Mouse (Mus musculus): Measurements from ENCODE around the gene Plekhm1. TPM values are rescaled to one million over a fixed set of nuclear protein-coding genes. Genes with fewer than 3 reads are reported as not detected.

The Plekhm1 gene
- total RNA-seq, 2 experiments from 2014 or later: 18.0 TPM

DNA sequence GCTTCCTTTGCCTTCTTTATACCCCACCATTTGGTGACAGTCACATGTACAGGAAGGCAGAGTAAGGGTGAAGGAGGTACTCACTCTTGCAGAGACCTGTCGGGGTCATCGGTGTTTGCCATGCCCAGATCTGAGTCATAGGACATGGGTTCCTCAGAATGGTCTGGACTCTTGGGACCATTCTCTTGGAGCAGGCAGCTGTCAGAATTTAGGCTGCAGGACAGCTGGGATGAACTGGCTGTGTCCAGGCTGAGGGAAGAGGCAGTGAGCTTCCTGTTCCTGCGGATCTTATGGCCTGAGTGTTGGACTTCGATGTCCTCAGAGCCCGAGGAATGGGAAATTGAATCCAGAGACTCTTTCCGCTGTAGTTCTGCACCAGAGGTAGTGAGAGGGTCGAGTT is 17.9 kb downstream of the Plekhm1 start:
- DNase-seq (ENCODE audit: low spot score in 2 of 2): no peak

DNA sequence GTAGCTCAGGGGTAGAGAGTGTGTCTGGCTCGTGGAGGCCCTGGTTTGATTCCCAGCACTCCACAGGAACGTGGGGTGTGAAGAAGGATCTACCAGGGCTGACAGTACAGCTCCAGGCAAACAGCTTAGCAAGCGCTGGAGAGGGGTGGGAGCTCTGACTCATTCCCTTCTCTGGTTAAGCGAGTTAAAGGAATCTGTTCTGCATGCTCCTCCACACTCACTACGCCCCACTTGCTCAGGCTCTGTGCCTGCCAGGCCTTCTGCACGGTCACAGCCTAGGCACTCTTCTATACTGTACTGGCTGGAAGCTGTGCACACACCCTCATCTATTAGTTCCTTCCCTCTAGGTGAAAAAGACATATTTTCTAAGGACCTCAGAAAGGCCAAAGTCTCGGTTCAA is 18.5 kb downstream of the Plekhm1 start:
- DNase-seq (ENCODE audit: low spot score in 2 of 2): no peak

DNA sequence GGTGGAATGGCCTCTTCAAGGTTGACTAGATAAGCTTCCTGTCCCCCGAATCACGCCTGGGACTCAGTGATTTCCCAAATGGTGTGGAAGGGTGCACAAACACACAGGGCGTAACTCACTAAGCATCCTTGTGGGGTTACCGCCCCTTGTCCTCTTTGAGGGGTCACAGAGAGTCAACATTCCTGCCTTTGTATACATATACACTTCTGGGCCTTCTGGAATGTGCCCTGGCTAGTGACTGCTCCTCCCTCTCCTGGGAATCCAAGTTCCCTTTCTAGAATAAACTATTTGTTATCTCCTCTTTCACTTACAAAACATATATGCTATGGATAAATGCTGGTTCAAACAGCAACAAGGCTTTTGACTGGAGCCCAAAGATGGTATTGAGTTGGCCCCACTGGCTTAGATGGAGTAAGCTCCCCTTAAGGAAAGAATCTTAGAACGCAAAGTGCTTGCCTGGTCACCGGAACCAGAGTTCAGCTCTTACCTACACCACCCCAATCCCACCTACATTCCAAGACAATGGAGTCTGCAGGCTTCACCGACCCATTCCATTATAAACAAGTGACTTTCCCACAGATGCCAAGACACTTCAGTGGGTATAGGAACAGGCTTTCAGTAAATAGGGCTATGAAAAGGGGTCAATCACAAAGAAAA is 24.5 kb downstream of the Plekhm1 start:
- DNase-seq (ENCODE audit: low spot score in 2 of 2): no peak

DNA sequence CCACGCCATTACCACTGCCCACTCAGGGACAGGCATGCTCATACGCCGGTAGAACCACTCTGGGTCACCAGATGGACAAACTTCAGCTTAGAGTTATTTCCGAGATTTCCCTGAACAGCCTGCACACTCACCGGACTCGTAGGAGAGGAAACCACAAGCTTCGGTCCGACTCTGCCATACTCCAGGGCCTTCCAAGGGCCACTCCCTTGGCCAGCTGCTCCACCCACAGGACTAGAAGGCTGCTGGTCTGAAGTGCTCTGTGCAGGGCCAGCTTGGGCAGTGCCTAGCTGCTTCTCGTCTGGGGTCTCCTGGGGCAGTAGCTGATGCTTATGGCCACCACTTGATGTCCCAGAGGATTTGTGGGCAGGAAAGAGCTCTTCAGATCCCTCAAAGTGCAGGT is 25.7 kb downstream of the Plekhm1 start:
- DNase-seq (ENCODE audit: low spot score in 2 of 2): no peak

DNA sequence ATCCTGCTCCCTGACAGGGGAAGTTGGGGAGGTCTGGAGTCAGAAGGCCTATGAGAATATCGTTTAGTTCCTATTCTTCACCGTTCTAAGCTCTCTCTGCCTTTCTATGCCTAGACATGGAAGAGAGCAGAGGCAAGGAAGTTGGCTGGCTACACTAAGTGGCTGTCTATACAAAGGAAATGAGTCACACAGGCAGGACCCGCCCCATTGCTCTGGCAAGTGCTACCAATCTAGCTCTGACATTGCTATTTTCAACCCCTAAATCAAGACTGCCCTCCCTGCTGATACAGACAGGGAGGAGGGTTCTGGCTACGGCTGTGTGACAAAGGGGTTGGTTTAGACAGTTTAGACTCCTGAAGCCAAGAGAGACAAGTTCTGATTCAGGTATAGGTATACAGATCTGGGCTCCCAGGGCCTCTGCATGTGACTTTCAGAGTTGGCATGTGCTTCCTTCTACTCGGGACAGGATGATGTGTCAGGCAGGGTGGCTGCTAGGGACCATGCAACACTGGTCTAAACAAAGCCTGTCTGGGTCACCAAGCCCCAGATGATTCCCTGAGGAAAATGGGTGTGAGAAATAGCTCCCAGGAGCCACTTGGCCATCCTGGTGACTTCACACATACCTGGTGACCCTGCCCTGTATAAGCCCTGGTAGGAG is 30.4 kb downstream of the Plekhm1 start:
- DNase-seq (ENCODE audit: low spot score in 2 of 2): no peak

DNA sequence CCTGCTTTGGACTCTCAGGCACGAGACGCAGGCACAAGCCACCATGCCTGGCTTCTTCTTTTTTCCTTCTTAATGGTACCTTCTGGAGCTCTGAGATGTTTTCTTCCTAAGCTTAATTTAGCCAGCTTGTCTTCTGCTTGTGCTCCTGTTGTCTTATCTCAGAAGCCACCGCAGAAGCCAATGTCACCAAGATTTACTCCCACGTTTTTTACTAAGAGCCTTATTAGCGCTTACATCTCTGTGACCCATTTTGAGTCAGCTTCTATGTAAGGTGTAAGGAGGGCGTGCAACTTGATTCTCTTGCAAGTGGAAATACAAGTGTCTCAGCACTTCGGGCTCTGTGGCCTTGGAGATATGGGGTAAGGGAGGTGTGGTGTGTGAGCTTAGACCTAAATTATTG is 31.0 kb downstream of the Plekhm1 start:
- no peak for DNase-seq (ENCODE audit: low spot score in 2 of 2)

DNA sequence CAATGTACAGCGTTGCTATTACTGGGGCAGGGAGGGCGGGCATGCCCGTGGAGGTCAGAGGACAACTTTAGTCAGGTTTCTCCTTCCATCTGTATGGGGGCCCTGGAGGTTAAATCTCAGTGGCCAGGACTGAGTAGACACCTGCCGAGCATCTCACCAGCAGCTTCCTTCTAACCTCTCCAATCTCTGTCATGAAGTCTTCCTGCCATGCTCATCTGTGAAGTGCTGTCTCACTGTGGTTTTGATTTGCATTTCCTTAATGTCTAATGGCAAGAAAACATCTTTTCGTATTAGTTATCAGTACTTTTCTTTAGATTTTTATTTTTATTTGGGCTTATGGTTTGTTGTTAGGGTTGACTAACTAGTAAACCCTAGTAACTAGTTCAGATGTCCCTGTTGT is 32.0 kb downstream of the Plekhm1 start:
- DNase-seq (ENCODE audit: low spot score in 2 of 2): no peak

DNA sequence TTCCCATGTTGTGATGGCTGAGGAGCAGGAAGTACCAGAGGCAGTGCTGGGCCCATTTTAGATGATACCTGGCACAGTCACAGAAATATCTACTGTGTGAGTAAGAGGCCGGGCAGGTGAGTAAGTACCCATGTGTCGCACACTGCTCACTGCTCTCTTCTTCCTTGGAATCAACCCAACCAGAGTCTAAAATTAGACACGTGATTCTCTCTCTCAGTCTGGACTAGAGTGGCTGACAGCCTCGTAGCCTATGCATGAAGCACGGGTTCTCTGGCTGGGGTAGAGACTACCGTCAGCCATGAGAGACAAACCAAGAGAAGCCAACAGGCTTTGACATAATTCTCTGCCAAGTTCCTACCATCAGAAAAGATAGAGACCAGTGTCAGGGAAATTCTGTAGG is 34.1 kb downstream of the Plekhm1 start:
- DNase-seq (ENCODE audit: low spot score in 2 of 2): no peak

DNA sequence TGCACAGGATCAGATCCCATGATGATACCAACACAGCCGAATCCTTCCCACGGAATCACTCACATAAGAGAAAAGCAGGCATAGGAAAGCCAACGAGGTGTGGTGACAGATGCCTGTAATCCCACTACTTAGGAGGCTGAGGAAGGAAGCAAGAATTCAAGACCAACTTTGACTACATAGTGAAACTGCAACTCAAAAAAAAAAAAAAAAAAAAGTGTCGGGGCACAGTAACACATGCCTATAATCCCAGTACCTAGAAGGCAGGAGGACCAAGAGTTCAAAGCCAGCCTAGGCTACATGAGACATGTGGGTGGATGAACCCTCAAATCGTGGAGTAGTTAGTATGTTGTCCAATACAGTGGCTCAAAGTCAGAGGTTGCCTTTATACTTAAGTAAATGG is 36.7 kb downstream of the Plekhm1 start:
- DNase-seq (ENCODE audit: low spot score in 2 of 2): no peak

DNA sequence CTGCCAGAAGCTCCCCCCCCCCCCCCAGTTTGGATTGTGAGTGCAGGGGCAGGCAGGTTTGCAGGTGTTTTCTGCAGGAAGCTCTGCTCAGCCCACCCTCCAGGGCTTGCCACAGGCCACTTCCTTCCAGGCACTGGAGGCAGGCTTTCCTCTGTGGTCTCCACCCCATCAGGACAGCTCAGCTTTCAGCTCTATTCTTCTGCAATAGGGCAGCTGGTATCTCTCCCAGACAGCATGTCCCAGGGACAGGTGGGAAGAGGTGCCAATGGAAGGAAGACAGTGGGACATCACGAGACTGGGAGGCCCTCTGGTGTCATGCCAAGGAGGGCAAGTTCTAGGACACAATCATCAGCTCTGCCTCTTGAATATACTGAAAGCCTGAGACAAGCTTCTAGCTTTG is 37.2 kb downstream of the Plekhm1 start:
- no peak for DNase-seq (ENCODE audit: low spot score in 2 of 2)

DNA sequence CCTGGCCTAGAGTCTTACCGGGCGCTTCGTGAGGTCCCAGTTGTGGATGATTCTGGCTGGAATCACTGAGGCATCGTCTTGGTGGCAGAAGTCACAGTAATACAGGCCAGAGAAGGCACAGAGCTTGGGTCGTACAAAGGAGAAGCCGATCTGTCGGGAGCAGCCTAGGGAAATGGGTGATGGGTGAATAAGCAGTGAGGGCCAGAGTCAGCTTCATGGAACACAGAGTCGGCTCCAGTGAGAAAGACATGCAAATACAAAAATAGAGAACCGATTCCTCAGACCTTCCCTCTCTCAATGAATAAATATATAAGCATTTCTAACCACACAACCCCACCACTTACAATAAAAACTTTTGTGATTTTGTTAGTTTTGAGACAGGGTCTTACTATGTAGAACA is 38.6 kb downstream of the Plekhm1 start:
- DNase-seq (ENCODE audit: low spot score in 2 of 2): no peak

DNA sequence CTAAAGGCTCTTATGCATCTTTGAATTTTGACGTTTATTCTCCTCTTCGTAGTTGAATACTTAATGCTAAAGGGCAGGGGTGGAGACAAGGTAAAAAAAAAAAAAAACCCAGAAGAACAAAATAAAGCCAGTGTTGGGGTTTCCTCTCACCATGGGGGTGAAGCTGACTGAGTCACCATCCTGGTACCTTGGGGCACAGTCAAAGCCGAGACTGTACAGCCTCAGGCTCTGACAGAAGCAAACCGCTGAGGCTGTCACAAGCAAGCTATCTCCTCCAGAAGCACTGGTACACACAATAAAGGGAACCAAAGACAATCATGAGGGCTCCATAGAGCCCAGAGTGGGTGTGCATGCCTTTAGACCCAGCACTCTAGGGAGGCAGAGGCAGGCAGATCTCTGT is 39.9 kb downstream of the Plekhm1 start:
- DNase-seq (ENCODE audit: low spot score in 2 of 2): no peak

DNA sequence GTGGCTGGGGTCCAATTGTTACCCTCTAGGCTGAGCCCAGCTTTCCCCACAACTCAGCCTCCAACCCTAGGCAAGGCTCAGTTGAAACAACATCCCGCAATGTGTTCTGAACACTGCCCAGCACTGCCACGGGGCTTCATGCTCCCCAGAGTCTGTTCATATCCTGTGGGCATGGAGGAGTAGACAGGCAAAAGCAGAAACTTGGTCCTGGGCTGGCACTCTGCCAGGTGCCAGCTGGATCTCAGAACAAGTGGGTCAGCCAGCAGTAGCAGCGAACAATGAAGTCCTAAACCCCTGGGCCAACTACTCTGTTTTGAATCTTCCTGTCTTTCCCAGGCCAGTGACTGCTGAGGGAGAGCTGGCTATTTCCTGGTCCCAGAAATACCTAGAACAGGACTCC is 40.4 kb downstream of the Plekhm1 start:
- DNase-seq (ENCODE audit: low spot score in 2 of 2): no peak

DNA sequence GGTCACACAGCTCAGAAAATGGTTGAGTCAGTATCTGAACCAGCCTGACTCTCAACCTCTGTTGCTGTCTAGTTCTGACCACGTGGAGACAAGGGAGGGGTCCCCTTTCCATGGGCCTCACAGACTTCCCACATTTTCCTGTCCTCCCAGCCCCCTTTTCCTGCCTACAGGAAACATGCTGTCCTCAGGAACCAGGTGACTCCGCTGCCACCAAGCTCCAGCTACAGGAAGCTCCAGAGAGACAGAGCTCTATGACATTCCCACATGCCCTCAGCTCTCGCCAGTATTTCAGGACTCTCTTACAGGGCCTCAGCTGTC is 41.3 kb downstream of the Plekhm1 start:
- no peak for DNase-seq (ENCODE audit: low spot score in 2 of 2)

DNA sequence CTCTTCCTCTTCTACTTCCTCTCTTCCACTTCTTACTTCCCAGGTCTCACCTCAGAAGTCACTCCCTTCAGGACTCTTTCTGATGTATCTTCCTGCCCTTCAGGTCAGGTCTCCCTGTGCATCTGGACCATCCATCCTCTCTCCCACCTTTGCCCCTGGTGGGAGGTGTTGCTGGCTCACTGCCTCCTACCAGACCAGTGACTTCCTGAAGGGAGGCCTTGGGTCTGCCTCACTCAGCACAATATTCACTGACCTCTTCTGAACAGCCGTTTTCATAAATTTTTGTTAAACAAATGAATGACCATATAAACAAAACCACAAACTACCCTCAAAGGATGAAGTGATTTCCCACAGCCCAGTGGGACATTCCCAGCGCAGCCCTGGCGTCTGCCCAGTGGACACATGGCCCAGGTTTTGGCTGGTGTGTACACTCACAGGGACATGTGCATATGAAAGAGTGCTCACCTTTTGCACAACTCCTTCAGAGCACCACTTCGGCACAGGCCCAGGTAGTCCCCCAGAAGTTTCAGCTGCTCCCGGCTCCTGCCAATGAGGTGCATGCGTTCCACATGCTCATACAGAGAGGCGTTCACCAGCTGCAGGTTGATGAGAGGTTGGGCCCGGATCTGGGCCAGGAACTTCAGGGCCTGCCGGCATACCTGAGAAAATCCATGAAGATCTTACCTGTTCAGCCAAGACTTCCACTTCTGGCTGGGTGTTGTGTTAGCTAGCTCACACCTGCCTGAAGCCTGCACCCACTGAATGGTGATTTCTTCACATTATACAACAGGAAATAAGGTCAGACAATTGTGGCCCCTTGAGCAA is 41.9 kb downstream of the Plekhm1 start:
- no peak for DNase-seq (ENCODE audit: low spot score in 2 of 2)

DNA sequence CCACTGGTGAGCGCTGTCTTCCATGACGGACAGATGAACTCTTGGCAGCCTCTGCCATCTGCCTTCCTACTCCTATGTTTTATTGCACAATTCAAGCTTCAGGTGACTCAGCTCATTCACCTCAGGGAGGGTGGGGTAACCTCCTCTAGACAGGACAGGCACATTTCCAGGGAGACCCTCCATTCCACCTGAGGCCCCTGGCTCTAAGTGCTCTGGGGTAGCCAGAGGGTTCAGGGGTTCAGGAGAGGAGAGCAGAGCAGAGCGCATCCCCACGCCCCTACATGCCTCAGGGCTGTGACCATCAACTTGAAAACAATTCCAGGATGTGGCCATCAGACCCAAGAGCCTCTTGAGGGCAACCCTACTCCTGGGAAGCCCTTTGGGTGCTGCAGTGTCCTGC is 47.0 kb downstream of the Plekhm1 start:
- DNase-seq (ENCODE audit: low spot score in 2 of 2): no peak

DNA sequence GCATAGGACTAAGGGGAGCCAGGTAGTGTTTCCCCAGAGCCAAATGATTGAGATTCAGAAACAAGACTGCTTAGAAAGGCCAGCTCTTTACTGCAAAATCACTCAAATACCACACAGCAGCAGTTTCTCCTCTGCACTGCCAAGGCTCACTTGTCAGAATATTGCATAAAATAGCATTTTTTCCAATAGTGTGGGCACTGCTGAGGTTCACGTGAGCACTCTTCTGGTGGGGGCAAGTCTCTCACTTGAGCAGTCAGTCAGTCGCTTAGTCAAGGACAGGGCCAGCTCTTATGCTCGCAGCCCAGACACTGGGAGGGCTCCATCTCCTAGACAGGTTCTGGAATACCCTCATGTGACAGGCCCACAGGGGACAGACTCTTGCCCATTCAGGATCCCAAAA is 47.5 kb downstream of the Plekhm1 start:
- DNase-seq (ENCODE audit: low spot score in 2 of 2): no peak

DNA sequence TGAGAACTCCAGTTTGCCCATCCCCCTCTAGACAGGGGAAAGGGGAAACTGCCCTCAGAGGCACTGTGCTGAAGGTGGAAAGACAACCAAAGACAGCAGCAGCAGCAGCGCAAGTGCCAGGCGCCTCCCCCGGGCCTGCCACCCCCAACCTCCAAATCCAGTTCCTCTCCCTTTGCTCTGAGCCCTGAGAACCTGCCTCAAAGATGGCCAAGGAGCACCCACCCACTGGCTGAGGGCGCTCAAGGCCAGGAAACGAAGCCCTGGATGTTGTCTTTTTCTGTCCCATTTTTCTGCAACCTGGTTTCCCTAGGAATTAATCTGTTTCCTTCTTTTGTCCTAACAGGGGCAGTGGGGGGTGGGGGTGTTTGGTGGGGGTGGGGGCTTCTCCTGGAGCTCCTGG is 48.2 kb downstream of the Plekhm1 start:
- DNase-seq (ENCODE audit: low spot score in 2 of 2): no peak

DNA sequence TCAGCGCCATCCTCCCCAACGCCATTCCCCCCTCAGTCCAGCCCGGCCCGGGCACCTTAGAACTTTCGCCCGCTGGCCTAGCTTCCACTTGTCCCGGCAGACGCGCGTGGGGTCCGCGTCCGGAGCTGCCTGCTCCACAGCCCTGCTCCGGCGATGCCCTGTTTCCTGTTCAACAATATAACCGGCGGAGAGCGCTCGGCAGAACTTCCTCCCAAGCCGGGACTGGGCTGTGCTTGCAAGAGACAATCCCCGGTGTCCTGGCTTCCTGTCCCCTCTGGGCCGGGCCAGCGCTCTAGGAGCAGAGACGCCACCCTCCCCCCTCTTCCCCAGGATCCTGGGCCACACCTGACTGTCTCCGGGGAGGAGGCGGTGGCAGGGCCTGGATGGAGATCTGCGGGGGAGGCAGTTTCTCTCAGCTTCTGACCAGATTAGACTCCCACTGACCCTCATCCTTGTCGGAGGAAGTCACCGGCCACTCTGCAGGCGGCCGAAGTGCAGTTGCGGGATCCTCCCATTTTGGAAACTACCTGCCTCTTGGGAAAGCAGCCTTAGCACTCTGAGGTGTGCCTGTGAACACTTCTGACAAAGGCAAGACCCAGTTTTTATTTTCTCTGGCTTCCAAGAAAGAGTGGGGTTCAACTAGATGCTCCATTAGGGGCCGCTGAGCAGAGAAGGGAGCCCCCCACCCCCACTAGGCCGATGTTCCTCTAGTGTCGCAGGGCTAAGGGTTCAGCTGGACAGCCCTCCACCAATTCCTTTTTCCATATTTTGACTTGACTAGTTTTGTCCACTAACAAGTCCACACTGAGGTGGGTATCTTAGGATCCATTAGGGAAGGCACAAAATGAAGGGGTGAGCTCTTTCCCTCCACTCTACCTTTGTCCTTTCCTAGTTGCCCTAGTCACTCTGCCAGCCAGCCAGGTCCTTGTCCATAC is 49.0 kb downstream of the Plekhm1 start, which contains the start of gene Arhgap27:
TSS of gene Arhgap27 (minus strand) at position 479 of the 935 bp plus-strand sequence.
- DNase-seq (ENCODE audit: low spot score in 2 of 2): peak in 1 of 2 experiments; percentile 40

DNA sequence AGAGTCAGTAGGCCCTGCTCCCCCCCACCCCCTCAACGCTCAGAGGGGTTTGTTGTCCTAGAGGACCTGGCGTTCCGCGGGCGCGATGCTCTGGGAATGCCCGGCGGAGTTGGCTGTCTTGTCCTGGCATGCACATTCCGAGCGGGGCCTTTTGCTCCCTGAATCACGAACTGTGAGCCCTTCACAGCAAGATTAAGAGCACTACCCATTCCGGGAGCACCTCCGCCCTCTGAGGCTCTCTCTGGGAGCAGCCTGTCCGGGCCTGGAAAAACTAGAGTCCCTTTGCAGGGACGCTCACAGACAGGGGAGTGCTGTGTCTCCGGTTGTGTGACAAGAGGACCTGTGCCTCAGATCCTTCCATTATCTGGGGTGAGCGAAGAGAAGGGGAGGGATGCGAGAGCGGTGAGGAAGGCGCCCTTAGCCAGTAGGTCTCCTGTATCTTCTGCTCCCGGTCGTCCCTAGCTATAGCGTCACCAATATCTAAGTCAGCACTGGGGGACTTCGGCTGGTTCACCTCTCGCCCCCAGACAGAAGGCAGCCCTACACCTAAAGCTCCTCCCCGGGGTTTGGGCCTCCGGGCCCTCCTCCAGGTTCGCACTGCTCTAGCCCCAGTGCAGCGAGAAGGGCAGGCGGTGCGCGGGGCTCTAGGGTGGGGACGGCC is 49.8 kb downstream of the Plekhm1 start:
- DNase-seq (ENCODE audit: low spot score in 2 of 2): no peak

DNA sequence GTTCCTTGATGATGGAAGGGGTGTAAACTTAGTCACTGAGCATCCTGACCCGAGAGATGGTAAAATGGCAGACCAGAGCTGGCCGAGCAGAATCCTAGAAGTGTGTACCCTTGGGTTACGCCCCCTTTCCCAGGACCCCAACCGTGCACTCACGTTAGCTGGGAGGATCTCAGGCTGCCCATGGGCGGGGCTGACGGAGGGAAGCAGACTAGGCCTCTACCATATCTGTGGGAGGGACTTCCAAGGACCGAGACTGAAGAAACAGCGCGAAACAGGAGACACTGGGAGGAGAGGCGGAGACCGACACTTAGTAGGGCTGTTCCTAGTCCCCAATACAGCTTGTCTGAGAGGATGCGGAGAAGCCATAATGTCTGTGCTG is 50.4 kb downstream of the Plekhm1 start:
- DNase-seq (ENCODE audit: low spot score in 2 of 2): no peak

Data from adrenal gland, postnatal 4 days (tissue).